Mouse (Mus musculus) midbrain, embryonic 12.5 days (tissue): ENCODE results near the gene Tmem132a. TPM values are rescaled to one million over a fixed set of nuclear protein-coding genes. Genes with fewer than 3 reads are reported as not detected.

Experiments used
- polyA plus RNA-seq: library from polyadenylated mRNA; unstranded; fragments of >200 nt; fragmentation: Nextera tagmentation; extraction: Ambion mirVana; gene quantifications from 2 replicates; pipeline ENCODE4 v1.2.1, GENCODE M21; 2016

The Tmem132a gene
- polyA plus RNA-seq, 1 experiment from 2014 or later: 146 TPM

Other genes with a start within 250 kb of the Tmem132a start
- 0.33 and 0.54 TPM in 2 replicates for gene Vwce, start 235.7 kb downstream of the Tmem132a start, polyA plus RNA-seq
- gene Pga5, start 191.9 kb downstream of the Tmem132a start, polyA plus RNA-seq: not detected in 2 replicates
- 30.5 and 31.9 TPM in 2 replicates for gene Vps37c, start 181.2 kb downstream of the Tmem132a start, polyA plus RNA-seq
- gene Cd5, start 130.9 kb downstream of the Tmem132a start, polyA plus RNA-seq: 0.27 and 0.32 TPM in 2 replicates
- not detected in 2 replicates for gene Cd6, start 39.9 kb downstream of the Tmem132a start, polyA plus RNA-seq
- gene Slc15a3, start 30.2 kb downstream of the Tmem132a start, polyA plus RNA-seq: 0.12 and 0.29 TPM in 2 replicates
- 36.4 and 40.3 TPM in 2 replicates for gene Tmem109, start 12.1 kb upstream of the Tmem132a start, polyA plus RNA-seq
- 39.1 and 41.1 TPM in 2 replicates for gene Prpf19, start 25.3 kb upstream of the Tmem132a start, polyA plus RNA-seq
- 0.38 TPM in 1 of 2 replicates, not detected in the other for gene Zp1, start 50.7 kb upstream of the Tmem132a start, polyA plus RNA-seq
- 0.09 and 0.12 TPM in 2 replicates for gene Ptgdr2, start 67.2 kb upstream of the Tmem132a start, polyA plus RNA-seq
- gene Ccdc86, start 79.3 kb upstream of the Tmem132a start, polyA plus RNA-seq: 21.6 and 23.7 TPM in 2 replicates
- gene Ms4a10, start 104.7 kb upstream of the Tmem132a start, polyA plus RNA-seq: not detected in 2 replicates
- not detected in 2 replicates for gene Ms4a15, start 123.3 kb upstream of the Tmem132a start, polyA plus RNA-seq
- gene Ms4a18, start 148.1 kb upstream of the Tmem132a start, polyA plus RNA-seq: not detected in 2 replicates
- gene Ms4a8a, start 211.2 kb upstream of the Tmem132a start, polyA plus RNA-seq: not detected in 2 replicates